8 mouse cellular contexts compared by ENCODE assay signal in the genomic region with DNA sequence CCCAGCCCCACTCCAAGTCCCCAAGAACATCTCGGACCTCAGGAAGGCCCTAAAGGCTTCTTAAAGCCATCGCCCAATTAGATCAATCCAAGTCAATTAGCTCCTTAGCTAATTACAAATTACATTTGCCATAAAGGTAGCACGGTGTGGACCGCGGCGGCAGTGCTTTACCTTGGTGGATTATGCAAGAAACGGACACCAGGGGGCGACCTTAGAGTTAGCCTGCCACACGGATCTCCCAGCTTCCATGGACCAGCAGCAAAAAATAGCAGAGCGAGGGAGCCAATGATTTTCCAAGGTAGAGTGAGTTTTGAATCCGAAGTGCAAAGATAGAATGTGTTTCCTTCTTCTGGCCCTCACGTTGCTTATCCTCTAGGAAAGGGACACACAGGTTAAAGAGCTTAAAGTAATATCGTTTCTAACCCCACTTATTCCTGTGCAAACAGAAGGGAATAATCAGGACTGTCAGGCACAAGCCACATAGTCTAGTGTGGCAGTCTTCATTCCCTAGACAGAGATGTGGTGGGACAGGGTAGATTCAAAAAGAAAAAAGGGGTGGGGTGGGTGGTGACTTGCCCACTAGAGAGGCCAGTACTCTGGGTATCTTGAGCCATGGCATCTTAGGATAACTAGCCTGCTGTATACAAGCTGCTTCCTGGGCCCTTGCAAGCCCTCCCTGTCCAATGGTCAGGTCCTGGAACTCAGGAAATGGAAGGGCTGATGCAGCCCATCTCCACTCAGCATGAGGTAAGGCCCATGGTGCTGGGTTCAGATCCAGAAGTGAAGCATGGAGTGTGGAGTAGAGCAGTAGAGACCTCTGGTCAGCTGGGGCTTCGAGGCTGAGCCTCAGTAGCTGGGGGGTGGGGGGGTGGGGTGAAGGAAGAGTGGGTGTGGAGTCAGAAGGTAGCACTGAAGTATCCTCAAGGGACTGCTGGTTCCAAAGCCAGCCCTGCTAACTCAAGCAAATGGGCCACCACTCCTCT. TPM values are rescaled to one million over a fixed set of nuclear protein-coding genes. Genes with fewer than 3 reads are reported as not detected.
DNase-seq lines count a peak whose midpoint lies in the region; ATAC-seq and TF ChIP-seq lines count a peak whose summit lies in the region.

No protein-coding gene starts in this region.

- no peaks in the 10 kb centered on the region for H3K4me1 ChIP-seq in thymus, adult 2 months (replicated peaks; ENCODE audit: control insufficient read depth, insufficient read depth, low read length)
- H3K4me1 ChIP-seq in forebrain, embryonic 15.5 days, result peaks cover 5% of the 10 kb centered on the region; the same call in 1 of the 2 replicates
- peaks cover 4% of the 10 kb centered on the region; the same call in 1 of the 2 replicates for H3K4me1 ChIP-seq in intestine, embryonic 15.5 days (replicated peaks)
- peaks cover 2% of the 10 kb centered on the region; the same call in 1 of the 2 replicates for H3K4me1 ChIP-seq in midbrain, embryonic 16.5 days (ENCODE audit: control insufficient read depth, insufficient read depth, low read length)

- peak; percentile 67; the same call in 1 of the 2 replicates for TF ChIP-seq CTCF in thymus, adult 2 months (IDR thresholded peaks at IDR 0.05; ENCODE audit: borderline replicate concordance, control insufficient read depth, extremely low read depth, insufficient read depth, low read length, poor library complexity)

- peaks cover 16% of the 10 kb centered on the region for H3K27me3 ChIP-seq in thymus, adult 2 months (ENCODE audit: control insufficient read depth, insufficient read depth, low read length)
- peaks cover 44% of the 10 kb centered on the region for H3K27me3 ChIP-seq in forebrain, embryonic 15.5 days
- H3K27me3 ChIP-seq in intestine, embryonic 15.5 days (replicated peaks), result peaks cover 59% of the 10 kb centered on the region
- peaks cover 31% of the 10 kb centered on the region for H3K27me3 ChIP-seq in midbrain, embryonic 16.5 days (ENCODE audit: control insufficient read depth, insufficient read depth, low read depth, low read length)
- no peaks in the 10 kb centered on the region for H3K27me3 ChIP-seq in splenic B cell, adult 2 months (ENCODE audit: control insufficient read depth, insufficient read depth, low read length, poor library complexity, severe bottlenecking)

- no peak overlapping the region for H3K9ac ChIP-seq in forebrain, embryonic 15.5 days (replicated peaks)
- H3K9ac ChIP-seq in intestine, embryonic 15.5 days, result no peak overlapping the region
- H3K9ac ChIP-seq in midbrain, embryonic 16.5 days (ENCODE audit: low read depth, low read length), result no peak overlapping the region

- DNase-seq in thymus, adult 2 months, result peak; percentile 61
- DNase-seq in thymus, adult 18-20 months, result no peak
- DNase-seq in cerebellum, adult 11 months, result peak; percentile 70
- peak; percentile 46 to 59 for DNase-seq in left cerebral cortex, postnatal 36 days (ENCODE audit: low spot score in 2 of 2)
- peak; percentile 68 for DNase-seq in splenic B cell, adult 2 months (ENCODE audit: low read depth, low spot score)

- H3K9me3 ChIP-seq in forebrain, embryonic 15.5 days, result no peaks in the 10 kb centered on the region
- H3K9me3 ChIP-seq in intestine, embryonic 15.5 days, result no peaks in the 10 kb centered on the region
- no peaks in the 10 kb centered on the region for H3K9me3 ChIP-seq in midbrain, embryonic 16.5 days (replicated peaks; ENCODE audit: control insufficient read depth, low read length, poor library complexity, severe bottlenecking)

- no peak overlapping the region for H3K27ac ChIP-seq in thymus, adult 2 months (ENCODE audit: control insufficient read depth, insufficient read depth, low read length)
- no peak overlapping the region for H3K27ac ChIP-seq in forebrain, embryonic 15.5 days (replicated peaks)
- H3K27ac ChIP-seq in intestine, embryonic 15.5 days, result no peak overlapping the region
- H3K27ac ChIP-seq in midbrain, embryonic 16.5 days (ENCODE audit: low read length), result no peak overlapping the region

- H3K4me3 ChIP-seq in thymus, adult 2 months (ENCODE audit: control insufficient read depth, insufficient read depth, low read length), result no peak overlapping the region
- no peak overlapping the region for H3K4me3 ChIP-seq in forebrain, embryonic 15.5 days
- H3K4me3 ChIP-seq in intestine, embryonic 15.5 days (replicated peaks), result no peak overlapping the region
- no peak overlapping the region for H3K4me3 ChIP-seq in midbrain, embryonic 16.5 days (ENCODE audit: low read depth, low read length)

- H3K36me3 ChIP-seq in thymus, adult 2 months (ENCODE audit: control insufficient read depth, insufficient read depth, low read length), result no peaks in the 10 kb centered on the region
- no peaks in the 10 kb centered on the region for H3K36me3 ChIP-seq in forebrain, embryonic 15.5 days
- H3K36me3 ChIP-seq in intestine, embryonic 15.5 days, result no peaks in the 10 kb centered on the region
- no peaks in the 10 kb centered on the region for H3K36me3 ChIP-seq in midbrain, embryonic 16.5 days (ENCODE audit: control insufficient read depth, insufficient read depth, low read length)
- H3K36me3 ChIP-seq in splenic B cell, adult 2 months (ENCODE audit: control insufficient read depth, insufficient read depth, low read length, poor library complexity, severe bottlenecking), result no peaks in the 10 kb centered on the region

- peak; percentile 55; the same call in 1 of the 2 replicates for ATAC-seq in forebrain, embryonic 15.5 days (replicated peaks)
- 0 out of 2 replicates have a peak, but pooled peaks have one; percentile 51 for ATAC-seq in intestine, embryonic 15.5 days
- ATAC-seq in midbrain, embryonic 16.5 days, result peak; percentile 67; the same call in 1 of the 2 replicates

- 10% methylated on average over 14 of the region's 14 CpGs for WGBS in thymus, adult 2 months
- WGBS in forebrain, embryonic 15.5 days, result 9% methylated on average over 14 of the region's 14 CpGs
- 6% methylated on average over 14 of the region's 14 CpGs for WGBS in intestine, embryonic 15.5 days
- 8% methylated on average over 14 of the region's 14 CpGs for WGBS in midbrain, embryonic 16.5 days

- TF ChIP-seq POLR2A in thymus, adult 2 months (IDR thresholded peaks at IDR 0.05; ENCODE audit: control insufficient read depth, extremely low read depth, insufficient read depth, low read length, poor library complexity), result no peak

- intact Hi-C loops in left cerebral cortex, postnatal 36 days (cut with DNase I), result loop anchor here (2.0 kb wide), 1 partner anchor 147 kb away; no protein-coding TSS in a partner anchor

- no peak overlapping the region for H3K4me2 ChIP-seq in forebrain, embryonic 15.5 days (replicated peaks)
- no peak overlapping the region for H3K4me2 ChIP-seq in intestine, embryonic 15.5 days (replicated peaks)
- no peak overlapping the region for H3K4me2 ChIP-seq in midbrain, embryonic 16.5 days (ENCODE audit: low read length)

RNA-seq across cellular contexts. Expression of a gene that starts 8.7 kb away (rescaled TPM):
- 0.41 and 1.1 TPM in 2 replicates for polyA plus RNA-seq in thymus, adult 2 months (2012; rRNA removed)
- polyA plus RNA-seq in forebrain, embryonic 15.5 days (2015; fragmentation: Nextera tagmentation; extraction: Ambion mirVana), result not detected in 2 replicates
- polyA plus RNA-seq in intestine, embryonic 15.5 days (2015; fragmentation: Nextera tagmentation; extraction: Ambion mirVana), result 1.3 and 1.4 TPM in 2 replicates
- not detected for total RNA-seq in left cerebral cortex, postnatal 36 days (2021)
- polyA plus RNA-seq in midbrain, embryonic 16.5 days (2015; fragmentation: Nextera tagmentation; extraction: Ambion mirVana), result not detected in 2 replicates

RNA-seq across cellular contexts. Expression of a gene that starts 28.6 kb away (rescaled TPM):
- polyA plus RNA-seq in thymus, adult 2 months (2012; rRNA removed), result 1.1 and 1.3 TPM in 2 replicates
- 14.1 and 16.0 TPM in 2 replicates for polyA plus RNA-seq in forebrain, embryonic 15.5 days (2015; fragmentation: Nextera tagmentation; extraction: Ambion mirVana)
- polyA plus RNA-seq in intestine, embryonic 15.5 days (2015; fragmentation: Nextera tagmentation; extraction: Ambion mirVana), result 5.5 and 6.9 TPM in 2 replicates
- total RNA-seq in left cerebral cortex, postnatal 36 days (2021), result 10 to 100 TPM; 23.5 to 28.9 TPM
- 18.8 and 20.3 TPM in 2 replicates for polyA plus RNA-seq in midbrain, embryonic 16.5 days (2015; fragmentation: Nextera tagmentation; extraction: Ambion mirVana)

Comparison
In these comparisons a context has a peak if more than half of its experiments do, and no peak if none do; other contexts are left out.
1. DNase-seq: peak in thymus, adult 2 months (single experiment), cerebellum, adult 11 months (single experiment), left cerebral cortex, postnatal 36 days (2 of 2) and splenic B cell, adult 2 months (single experiment); none in thymus, adult 18-20 months (0 of 2).
2. Peak in every context shown above with its lines, with median percentiles within 50 percentile points of each other: ATAC-seq.